Mouse (Mus musculus): ENCODE measurements at regions not wholly inside any gene's neighbourhood (a gene's known extent, or its start where the extent isn't known, plus 50 kb on each side); places are given as distances from the start of the nearest gene placed in this dataset.

DNA sequence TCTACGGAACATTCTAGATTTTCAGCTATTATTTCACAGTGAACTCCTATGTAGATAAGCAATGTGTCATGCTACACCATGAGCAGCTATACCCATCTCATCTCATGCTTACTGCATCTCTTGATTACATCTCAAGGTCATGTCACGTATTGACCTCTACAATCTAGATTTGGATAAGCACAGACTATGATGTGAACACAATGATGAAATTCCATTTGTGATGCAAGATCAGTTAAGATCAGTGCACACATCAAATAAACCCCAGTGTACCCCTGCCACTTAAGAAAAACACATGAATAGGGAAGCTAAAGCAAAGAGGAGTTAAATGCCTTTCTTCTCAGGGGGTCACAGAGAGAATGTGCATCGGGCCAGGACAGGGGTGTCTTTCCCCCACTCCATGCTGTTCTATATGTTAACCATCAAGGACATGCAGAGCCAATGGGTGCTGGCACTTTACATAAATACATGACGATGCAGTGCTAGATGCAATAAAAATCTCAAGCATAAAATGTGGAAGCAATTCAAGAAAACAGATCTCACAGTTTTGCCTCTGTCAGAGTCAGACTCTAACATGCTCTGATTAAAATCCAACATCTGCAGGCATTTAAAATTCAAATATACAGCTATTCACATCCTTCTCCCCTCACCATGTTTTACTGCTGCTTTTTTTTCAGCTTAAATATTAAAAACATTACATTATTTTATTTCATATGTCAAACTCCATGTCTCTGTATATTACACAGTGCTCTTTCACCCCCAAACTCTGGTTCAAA is 157.1 kb upstream of the Gm15217 start:
- 59% methylated on average over 4 of the region's 4 CpGs for WGBS (ENCODE audit: insufficient replicate concordance)
- ATAC-seq (ENCODE audit: insufficient read depth) (no peak), DNase-seq (ENCODE audit: low read depth in 3 of 3, low spot score in 3 of 3) (no peak)

DNA sequence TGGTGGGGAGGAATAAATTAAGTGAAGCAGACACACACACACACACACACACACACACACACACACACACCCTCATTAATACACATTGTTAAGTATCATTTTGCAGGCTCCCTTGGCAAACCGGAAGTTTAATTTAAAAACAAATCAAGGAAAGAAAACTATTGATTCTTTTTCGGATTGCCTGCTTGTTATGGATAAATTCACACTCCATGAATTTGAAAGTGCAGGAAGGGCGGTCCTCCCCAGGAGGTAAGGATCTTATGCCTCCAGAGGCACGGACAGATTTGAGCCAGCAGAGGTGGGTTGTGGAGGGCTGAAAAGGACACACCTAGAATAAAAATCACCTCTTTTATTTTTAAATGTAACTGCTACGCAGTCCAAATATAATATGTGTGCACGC is 156.2 kb upstream of the Gm15217 start:
- no peaks in the 10 kb centered on the region for H3K9me3 ChIP-seq (ENCODE audit: control insufficient read depth, low read length)
- no peaks in the 10 kb centered on the region for H3K27me3 ChIP-seq (ENCODE audit: control insufficient read depth, insufficient read depth, low read length)
- H3K9ac ChIP-seq (replicated peaks): no peak overlapping the region
- TF ChIP-seq EP300 (IDR thresholded peaks at IDR 0.05; ENCODE audit: low read depth) (no peak), CTCF (IDR thresholded peaks at IDR 0.05; ENCODE audit: low read depth) (no peak)
- no peaks in the 10 kb centered on the region for H3K4me1 ChIP-seq (replicated peaks; ENCODE audit: control insufficient read depth in 2 of 2, insufficient read depth in 2 of 2, low read length in 1 of 2)
- no peak overlapping the region for H3K4me3 ChIP-seq (ENCODE audit: insufficient read depth in 1 of 2, low read depth in 2 of 2, low read length in 2 of 2)
- no peak for DNase-seq (ENCODE audit: low read depth in 3 of 3, low spot score in 3 of 3)
- ATAC-seq (ENCODE audit: insufficient read depth): no peak
- H3K27ac ChIP-seq: no peak overlapping the region
- WGBS (ENCODE audit: insufficient replicate concordance): 59% methylated on average over 6 of the region's 6 CpGs
- H3K36me3 ChIP-seq (replicated peaks; ENCODE audit: control insufficient read depth, insufficient read depth, low read depth): no peaks in the 10 kb centered on the region
- no peak overlapping the region for H3K4me2 ChIP-seq (ENCODE audit: low read depth)

More for the DNA sequence above, 157.1 kb upstream of the Gm15217 start:
- no peaks in the 10 kb centered on the region for H3K36me3 ChIP-seq (replicated peaks; ENCODE audit: control insufficient read depth, insufficient read depth, low read depth)
- TF ChIP-seq CTCF (IDR thresholded peaks at IDR 0.05; ENCODE audit: low read depth): no peak
- no peak for TF ChIP-seq EP300 (IDR thresholded peaks at IDR 0.05; ENCODE audit: low read depth)
- no peaks in the 10 kb centered on the region for H3K27me3 ChIP-seq (ENCODE audit: control insufficient read depth, insufficient read depth, low read length)
- no peaks in the 10 kb centered on the region for H3K4me1 ChIP-seq (replicated peaks; ENCODE audit: control insufficient read depth in 2 of 2, insufficient read depth in 2 of 2, low read length in 1 of 2)
- no peak overlapping the region for H3K9ac ChIP-seq (replicated peaks)
- H3K9me3 ChIP-seq (ENCODE audit: control insufficient read depth, low read length): no peaks in the 10 kb centered on the region
- H3K27ac ChIP-seq: no peak overlapping the region
- no peak overlapping the region for H3K4me3 ChIP-seq (ENCODE audit: insufficient read depth in 1 of 2, low read depth in 2 of 2, low read length in 2 of 2)
- H3K4me2 ChIP-seq (ENCODE audit: low read depth): no peak overlapping the region

DNA sequence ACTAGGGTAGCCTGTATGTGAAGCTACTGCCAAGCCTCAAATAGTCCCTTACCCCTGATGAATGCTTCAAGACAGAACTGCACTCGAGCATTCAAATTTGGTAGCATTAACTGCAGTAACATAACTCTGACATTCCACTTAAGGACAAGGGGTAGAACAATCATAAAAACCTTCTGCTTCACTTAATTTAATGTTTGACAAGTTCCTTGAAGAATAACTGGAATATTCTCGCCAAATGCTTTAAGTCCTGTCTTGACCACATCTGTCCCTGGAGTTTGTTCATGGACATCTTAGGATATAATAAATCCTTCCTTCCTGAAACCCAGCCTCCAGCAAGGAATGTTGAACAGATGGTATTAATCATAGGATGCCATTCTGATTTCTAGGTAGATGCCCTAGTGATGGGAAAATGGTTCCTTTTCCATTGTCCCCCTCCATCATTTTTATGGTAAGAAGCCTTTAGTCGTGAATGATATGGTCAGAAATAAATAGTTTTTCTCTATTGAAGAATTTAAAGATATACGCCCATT is 154.7 kb upstream of the Gm15217 start:
- no peak overlapping the region for H3K4me3 ChIP-seq (ENCODE audit: insufficient read depth in 1 of 2, low read depth in 2 of 2, low read length in 2 of 2)
- DNase-seq (ENCODE audit: low read depth in 3 of 3, low spot score in 3 of 3) (no peak), ATAC-seq (ENCODE audit: insufficient read depth) (no peak)
- no peaks in the 10 kb centered on the region for H3K4me1 ChIP-seq (replicated peaks; ENCODE audit: control insufficient read depth in 2 of 2, insufficient read depth in 2 of 2, low read length in 1 of 2)
- TF ChIP-seq EP300 (IDR thresholded peaks at IDR 0.05; ENCODE audit: low read depth): no peak
- TF ChIP-seq CTCF (IDR thresholded peaks at IDR 0.05; ENCODE audit: low read depth): no peak
- 50% methylated on average over 4 of the region's 4 CpGs for WGBS (ENCODE audit: insufficient replicate concordance)
- no peak overlapping the region for H3K27ac ChIP-seq
- H3K9ac ChIP-seq (replicated peaks): no peak overlapping the region
- no peaks in the 10 kb centered on the region for H3K9me3 ChIP-seq (ENCODE audit: control insufficient read depth, low read length)
- H3K36me3 ChIP-seq (replicated peaks; ENCODE audit: control insufficient read depth, insufficient read depth, low read depth): no peaks in the 10 kb centered on the region
- H3K27me3 ChIP-seq (ENCODE audit: control insufficient read depth, insufficient read depth, low read length): no peaks in the 10 kb centered on the region
- no peak overlapping the region for H3K4me2 ChIP-seq (ENCODE audit: low read depth)

DNA sequence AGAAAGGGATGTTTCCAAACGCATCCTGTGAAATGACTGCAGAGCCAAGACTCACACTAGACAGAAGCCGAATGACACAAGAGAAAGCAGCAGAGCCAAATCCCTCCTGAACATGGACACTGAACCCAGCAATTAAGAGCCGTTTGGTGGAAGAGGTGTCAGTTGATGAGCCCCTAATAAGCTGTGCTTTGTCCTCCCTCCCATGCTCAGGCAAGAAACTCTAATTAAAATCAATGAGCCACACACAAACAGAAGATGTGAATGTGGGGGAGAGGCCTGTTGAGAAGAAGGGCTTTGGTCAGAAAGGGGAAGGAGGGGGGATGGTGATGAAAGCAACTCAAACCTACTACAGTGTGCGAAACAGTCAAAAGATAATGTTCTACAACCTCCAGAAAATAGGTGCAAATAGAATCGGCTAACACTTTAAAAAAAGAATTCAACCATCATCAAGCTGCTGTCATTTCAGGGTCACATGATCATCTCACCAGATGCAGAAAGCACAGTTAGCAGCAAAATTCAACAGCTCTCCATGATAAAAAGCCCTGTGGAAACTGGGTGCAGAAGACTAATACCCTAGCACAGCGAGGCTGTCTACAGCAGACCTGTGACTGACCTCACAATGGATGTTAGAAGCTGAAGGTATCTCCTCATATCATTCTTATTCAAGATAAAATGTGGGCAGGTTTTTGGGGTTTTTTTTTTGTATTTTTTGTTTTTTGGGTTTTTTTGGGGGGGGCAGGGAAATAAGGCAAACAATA is 153.2 kb upstream of the Gm15217 start:
- no peaks in the 10 kb centered on the region for H3K36me3 ChIP-seq (replicated peaks; ENCODE audit: control insufficient read depth, insufficient read depth, low read depth)
- no peak overlapping the region for H3K4me3 ChIP-seq (ENCODE audit: insufficient read depth in 1 of 2, low read depth in 2 of 2, low read length in 2 of 2)
- no peaks in the 10 kb centered on the region for H3K27me3 ChIP-seq (ENCODE audit: control insufficient read depth, insufficient read depth, low read length)
- DNase-seq (ENCODE audit: low read depth in 3 of 3, low spot score in 3 of 3): no peak
- no peaks in the 10 kb centered on the region for H3K4me1 ChIP-seq (replicated peaks; ENCODE audit: control insufficient read depth in 2 of 2, insufficient read depth in 2 of 2, low read length in 1 of 2)
- H3K9ac ChIP-seq (replicated peaks): no peak overlapping the region
- no peaks in the 10 kb centered on the region for H3K9me3 ChIP-seq (ENCODE audit: control insufficient read depth, low read length)
- no peak for TF ChIP-seq EP300 (IDR thresholded peaks at IDR 0.05; ENCODE audit: low read depth)
- TF ChIP-seq CTCF (IDR thresholded peaks at IDR 0.05; ENCODE audit: low read depth): no peak
- H3K4me2 ChIP-seq (ENCODE audit: low read depth): no peak overlapping the region
- no peak overlapping the region for H3K27ac ChIP-seq
- ATAC-seq (ENCODE audit: insufficient read depth): no peak
- WGBS (ENCODE audit: insufficient replicate concordance): 61% methylated on average over 6 of the region's 6 CpGs

DNA sequence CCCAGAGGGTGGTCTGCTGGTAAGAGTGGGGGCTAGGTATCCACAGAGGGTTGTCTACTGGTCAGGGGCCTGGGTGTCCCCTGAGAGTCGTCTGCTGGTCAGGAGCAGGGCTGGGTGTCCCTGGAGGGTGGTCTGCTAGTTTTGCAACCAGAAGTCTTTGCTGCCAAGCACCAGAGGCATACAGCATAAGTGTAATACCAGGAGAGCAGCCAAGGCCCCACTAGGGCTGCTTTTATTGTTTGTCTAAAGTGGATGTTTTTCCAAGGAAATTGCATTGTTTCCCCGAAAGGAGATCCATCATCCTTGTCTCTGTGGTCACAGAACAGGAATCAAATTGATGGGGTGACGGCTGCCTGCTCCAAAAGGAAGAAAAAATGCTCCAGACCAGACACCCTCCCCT is 145.2 kb upstream of the Gm15217 start:
- H3K4me2 ChIP-seq (ENCODE audit: low read depth): no peak overlapping the region
- H3K36me3 ChIP-seq (replicated peaks; ENCODE audit: control insufficient read depth, insufficient read depth, low read depth): no peaks in the 10 kb centered on the region
- no peaks in the 10 kb centered on the region for H3K27me3 ChIP-seq (ENCODE audit: control insufficient read depth, insufficient read depth, low read length)
- DNase-seq (ENCODE audit: low read depth in 3 of 3, low spot score in 3 of 3) (no peak), ATAC-seq (ENCODE audit: insufficient read depth) (no peak)
- no peak overlapping the region for H3K4me3 ChIP-seq (ENCODE audit: insufficient read depth in 1 of 2, low read depth in 2 of 2, low read length in 2 of 2)
- TF ChIP-seq CTCF (IDR thresholded peaks at IDR 0.05; ENCODE audit: low read depth): no peak
- TF ChIP-seq EP300 (IDR thresholded peaks at IDR 0.05; ENCODE audit: low read depth): no peak
- H3K27ac ChIP-seq: no peak overlapping the region
- H3K9ac ChIP-seq (replicated peaks): no peak overlapping the region
- 36% methylated on average over 3 of the region's 3 CpGs for WGBS (ENCODE audit: insufficient replicate concordance)
- H3K4me1 ChIP-seq (replicated peaks; ENCODE audit: control insufficient read depth in 2 of 2, insufficient read depth in 2 of 2, low read length in 1 of 2): no peaks in the 10 kb centered on the region
- no peaks in the 10 kb centered on the region for H3K9me3 ChIP-seq (ENCODE audit: control insufficient read depth, low read length)
